Mouse (Mus musculus) mouse trophoblast stem cell (cell line): ENCODE results near the gene Stox1.
"Not testable (repeated sequence)": the region's sequence is repeated elsewhere in the genome, so short reads cannot be mapped to it uniquely, and the experiment has no call there.

ENCODE experiments used
- in situ Hi-C, 2 experiments: fragments of 300-500 bp; cut with MseI, MboI; formaldehyde crosslinking; loops; 2 replicates in 1 of 2; 3 replicates in 1 of 2; pipeline ENCODE4 v1.15.1; 2025

The Stox1 gene

GRCm38 (mm10) chr10:62725771-62726687 lies at the start of gene Stox1:
Gene Stox1, minus strand, starts transcription at chr10:62726128.
- in situ Hi-C loops: no loop called here

- in situ Hi-C loops: no loop called here
Measured at GRCm38 (mm10) chr10:62750781-62751180, 24.9 kb upstream of the Stox1 start.

GRCm38 (mm10) chr10:62739961-62740737 lies 14.2 kb upstream of the Stox1 start:
- in situ Hi-C loops: no loop called here

- in situ Hi-C loops: no loop called here
Measured at GRCm38 (mm10) chr10:62736965-62737688, 11.2 kb upstream of the Stox1 start.

GRCm38 (mm10) chr10:62730826-62731225 lies 4.9 kb upstream of the Stox1 start:
- in situ Hi-C loops: no loop called here

GRCm38 (mm10) chr10:62724936-62725335 lies 992 bp downstream of the Stox1 start:
- in situ Hi-C loops: no loop called here

- in situ Hi-C loops: no loop called here
Measured at GRCm38 (mm10) chr10:62722701-62723100, 3.2 kb downstream of the Stox1 start.

GRCm38 (mm10) chr10:62720574-62720973 lies 5.4 kb downstream of the Stox1 start:
- in situ Hi-C loops: not testable (repeated sequence)

GRCm38 (mm10) chr10:62713457-62713856 lies 12.5 kb downstream of the Stox1 start:
- in situ Hi-C loops: no loop called here

GRCm38 (mm10) chr10:62703579-62703978 lies 22.3 kb downstream of the Stox1 start:
- in situ Hi-C loops: no loop called here

GRCm38 (mm10) chr10:62702436-62702835 lies 23.5 kb downstream of the Stox1 start:
- in situ Hi-C loops: no loop called here

GRCm38 (mm10) chr10:62692771-62693170 lies 33.2 kb downstream of the Stox1 start:
- in situ Hi-C loops: no loop called here

- in situ Hi-C loops: no loop called here
Measured at GRCm38 (mm10) chr10:62692244-62692643, 33.7 kb downstream of the Stox1 start.

GRCm38 (mm10) chr10:62687032-62687674 lies 38.8 kb downstream of the Stox1 start:
- in situ Hi-C loops: no loop called here

- in situ Hi-C loops: no loop called here
Measured at GRCm38 (mm10) chr10:62683043-62683442, 42.9 kb downstream of the Stox1 start.

GRCm38 (mm10) chr10:62679833-62680232 lies 46.1 kb downstream of the Stox1 start:
- in situ Hi-C loops: no loop called here

GRCm38 (mm10) chr10:62677329-62677728 lies 48.6 kb downstream of the Stox1 start:
- in situ Hi-C loops: no loop called here

GRCm38 (mm10) chr10:62676196-62676595 lies 49.7 kb downstream of the Stox1 start:
- in situ Hi-C loops: no loop called here

GRCm38 (mm10) chr10:62672359-62672758 lies 53.6 kb downstream of the Stox1 start:
- in situ Hi-C loops: no loop called here

GRCm38 (mm10) chr10:62669245-62669644 lies 56.7 kb downstream of the Stox1 start:
- in situ Hi-C loops: no loop called here

GRCm38 (mm10) chr10:62668463-62668862 lies 57.5 kb downstream of the Stox1 start:
- in situ Hi-C loops: no loop called here
